Mouse (Mus musculus): ENCODE results near the gene BC030867. TPM values are rescaled to one million over a fixed set of nuclear protein-coding genes. Genes with fewer than 3 reads are reported as not detected.

The BC030867 gene
- 0.65 and 0.68 TPM in 2 replicates for polyA plus RNA-seq (2012; rRNA removed)

- DNase-seq, result peak; percentile 90
- H3K4me3 ChIP-seq (replicated peaks; ENCODE audit: extremely low read depth, low read depth, low read length), result peak within 1 kb of the TSS; percentile 57
Observed at GRCm38 (mm10) chr11:102248630-102249230, at the start of gene BC030867. TSS of gene BC030867 (plus strand) at chr11:102248882.

DNA sequence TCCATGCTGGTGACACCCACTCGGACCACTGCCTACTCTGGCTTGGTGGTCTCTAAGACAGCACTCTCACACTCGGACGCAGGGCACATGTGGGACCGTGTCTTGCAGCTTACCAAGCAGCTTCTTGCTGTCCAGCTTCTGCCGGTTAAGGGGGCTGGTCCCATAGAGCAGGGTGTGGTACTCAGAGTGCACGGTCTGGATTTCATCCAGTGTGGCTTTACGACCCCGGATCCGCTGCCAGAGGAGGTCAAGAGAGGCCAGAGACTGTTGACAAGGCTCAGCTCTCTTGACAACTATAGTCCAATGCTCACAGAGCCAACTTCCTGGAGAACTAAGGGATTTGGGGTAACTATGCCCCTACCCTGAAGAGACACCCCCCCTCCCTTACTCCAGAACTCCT is 48.8 kb upstream of the BC030867 start:
- 55% methylated on average over 9 of the region's 9 CpGs for WGBS
- TF ChIP-seq CTCF (IDR thresholded peaks at IDR 0.05; ENCODE audit: insufficient read depth, low read length), result no peak
- TF ChIP-seq POLR2A (IDR thresholded peaks at IDR 0.05; ENCODE audit: borderline replicate concordance, extremely low read depth, low read depth, low read length), result no peak
- H3K4me1 ChIP-seq (ENCODE audit: control insufficient read depth, insufficient read depth, low read length), result no peaks in the 10 kb centered on the region
- DNase-seq, result no peak
- no peak overlapping the region for H3K4me3 ChIP-seq (replicated peaks; ENCODE audit: extremely low read depth, low read depth, low read length)

More at GRCm38 (mm10) chr11:102248630-102249230, at the start of gene BC030867:
- H3K4me1 ChIP-seq (ENCODE audit: control insufficient read depth, insufficient read depth, low read length), result peaks cover 2% of the 10 kb centered on the region; the same call in 1 of the 2 replicates
- no peak for TF ChIP-seq POLR2A (IDR thresholded peaks at IDR 0.05; ENCODE audit: borderline replicate concordance, extremely low read depth, low read depth, low read length)
- peak; percentile 66 for TF ChIP-seq CTCF (IDR thresholded peaks at IDR 0.05; ENCODE audit: insufficient read depth, low read length)
- WGBS, result under 1% methylated on average over 41 of the region's 41 CpGs

DNA sequence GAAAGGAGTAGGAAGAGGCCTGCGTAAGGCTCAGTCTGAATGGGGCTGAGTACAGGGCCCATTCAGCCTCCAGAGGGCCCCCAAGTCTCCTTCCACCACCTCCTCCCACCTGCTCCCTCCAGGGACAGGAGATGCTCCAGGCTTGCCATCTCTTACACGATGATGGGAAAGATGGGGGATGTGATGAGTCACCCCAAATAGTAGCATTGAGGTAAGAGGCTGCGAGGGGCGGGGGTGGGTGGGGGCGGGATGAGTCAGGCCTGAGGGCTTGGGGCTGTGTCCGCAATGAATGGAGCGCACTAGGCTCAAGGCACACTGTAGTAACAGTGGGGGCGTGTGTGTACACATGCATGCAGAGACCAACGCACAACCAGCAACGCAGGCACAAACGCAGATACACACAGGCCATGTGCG is 47.3 kb upstream of the BC030867 start:
- WGBS, result 77% methylated on average over 12 of the region's 12 CpGs
- no peak for TF ChIP-seq CTCF (IDR thresholded peaks at IDR 0.05; ENCODE audit: insufficient read depth, low read length)
- TF ChIP-seq POLR2A (IDR thresholded peaks at IDR 0.05; ENCODE audit: borderline replicate concordance, extremely low read depth, low read depth, low read length), result no peak
- Histone ChIP-seq H3K4me3 (replicated peaks; ENCODE audit: extremely low read depth, low read depth, low read length) (no peak overlapping the region), H3K4me1 (ENCODE audit: control insufficient read depth, insufficient read depth, low read length) (no peaks in the 10 kb centered on the region)
- DNase-seq, result no peak

GRCm38 (mm10) chr11:102206481-102206880 is 42.2 kb upstream of the BC030867 start:
- DNase-seq, result no peak
- no peak for TF ChIP-seq CTCF (IDR thresholded peaks at IDR 0.05; ENCODE audit: insufficient read depth, low read length)
- no peak for TF ChIP-seq POLR2A (IDR thresholded peaks at IDR 0.05; ENCODE audit: borderline replicate concordance, extremely low read depth, low read depth, low read length)
- WGBS, result 81% methylated on average over 30 of the region's 30 CpGs
- Histone ChIP-seq H3K4me3 (replicated peaks; ENCODE audit: extremely low read depth, low read depth, low read length) (no peak overlapping the region), H3K4me1 (ENCODE audit: control insufficient read depth, insufficient read depth, low read length) (peaks cover 20% of the 10 kb centered on the region)

DNA sequence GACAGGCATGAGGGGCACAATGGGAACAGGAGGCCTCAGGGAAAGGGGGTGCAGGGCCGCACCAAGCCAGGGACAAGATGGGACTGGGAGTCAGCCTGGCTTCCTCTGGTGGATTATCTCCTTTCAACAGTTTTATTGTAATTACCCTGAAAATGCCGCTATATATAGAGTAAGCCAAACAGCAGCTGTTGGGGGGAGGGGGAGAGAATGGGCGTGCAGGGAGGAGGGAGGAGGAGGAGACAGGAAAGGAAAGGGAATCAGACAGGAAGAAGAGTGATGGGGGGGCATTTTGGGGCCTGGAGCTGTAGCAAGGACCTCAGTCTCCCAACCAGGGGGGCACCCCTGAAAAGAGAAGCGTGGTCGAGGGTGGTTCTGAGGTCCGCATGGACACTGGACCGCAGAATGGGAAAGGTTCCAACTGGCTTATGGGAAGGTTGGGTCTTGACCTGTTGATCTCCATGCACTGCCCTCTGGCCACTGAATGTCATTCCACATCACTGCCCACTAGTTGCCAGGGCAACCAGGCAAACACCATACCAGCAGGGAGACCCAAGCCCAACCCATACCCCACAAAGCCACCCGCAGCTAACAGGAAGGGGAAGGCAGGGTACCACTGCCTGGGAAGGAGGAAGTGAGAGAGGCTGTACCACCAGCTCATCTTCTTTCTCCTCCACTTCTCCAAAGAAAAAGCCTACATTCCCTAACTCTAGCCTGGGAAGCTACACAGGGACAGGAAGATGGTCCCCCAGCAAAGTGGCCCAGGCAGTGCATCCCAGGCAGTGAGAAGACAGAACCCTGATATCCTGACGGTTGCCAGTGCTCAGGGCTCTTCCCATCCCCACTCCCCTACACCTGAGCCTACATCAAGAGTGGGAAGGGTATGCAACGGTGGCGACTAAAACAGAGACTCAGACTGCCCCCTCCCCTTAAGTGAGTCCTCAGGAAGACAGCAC is 40.6 kb upstream of the BC030867 start:
- DNase-seq, result no peak
- H3K4me3 ChIP-seq (replicated peaks; ENCODE audit: extremely low read depth, low read depth, low read length), result no peak overlapping the region
- WGBS, result 41% methylated on average over 11 of the region's 11 CpGs
- peaks cover 26% of the 10 kb centered on the region for H3K4me1 ChIP-seq (ENCODE audit: control insufficient read depth, insufficient read depth, low read length)
- no peak for TF ChIP-seq POLR2A (IDR thresholded peaks at IDR 0.05; ENCODE audit: borderline replicate concordance, extremely low read depth, low read depth, low read length)
- TF ChIP-seq CTCF (IDR thresholded peaks at IDR 0.05; ENCODE audit: insufficient read depth, low read length), result no peak

- TF ChIP-seq CTCF (IDR thresholded peaks at IDR 0.05; ENCODE audit: insufficient read depth, low read length) (no peak), POLR2A (IDR thresholded peaks at IDR 0.05; ENCODE audit: borderline replicate concordance, extremely low read depth, low read depth, low read length) (no peak)
- Histone ChIP-seq H3K4me3 (replicated peaks; ENCODE audit: extremely low read depth, low read depth, low read length) (no peak overlapping the region), H3K4me1 (ENCODE audit: control insufficient read depth, insufficient read depth, low read length) (peaks cover 31% of the 10 kb centered on the region)
- no peak for DNase-seq
- 44% methylated on average over 4 of the region's 4 CpGs for WGBS
Observed at GRCm38 (mm10) chr11:102208846-102209245, 39.8 kb upstream of the BC030867 start.

GRCm38 (mm10) chr11:102209742-102210141 is 38.9 kb upstream of the BC030867 start:
- 16% methylated on average over 2 of the region's 2 CpGs for WGBS
- Histone ChIP-seq H3K4me1 (ENCODE audit: control insufficient read depth, insufficient read depth, low read length) (peaks cover 39% of the 10 kb centered on the region), H3K4me3 (replicated peaks; ENCODE audit: extremely low read depth, low read depth, low read length) (no peak overlapping the region)
- DNase-seq, result no peak
- peak; percentile 77 for TF ChIP-seq CTCF (IDR thresholded peaks at IDR 0.05; ENCODE audit: insufficient read depth, low read length)
- no peak for TF ChIP-seq POLR2A (IDR thresholded peaks at IDR 0.05; ENCODE audit: borderline replicate concordance, extremely low read depth, low read depth, low read length)

DNA sequence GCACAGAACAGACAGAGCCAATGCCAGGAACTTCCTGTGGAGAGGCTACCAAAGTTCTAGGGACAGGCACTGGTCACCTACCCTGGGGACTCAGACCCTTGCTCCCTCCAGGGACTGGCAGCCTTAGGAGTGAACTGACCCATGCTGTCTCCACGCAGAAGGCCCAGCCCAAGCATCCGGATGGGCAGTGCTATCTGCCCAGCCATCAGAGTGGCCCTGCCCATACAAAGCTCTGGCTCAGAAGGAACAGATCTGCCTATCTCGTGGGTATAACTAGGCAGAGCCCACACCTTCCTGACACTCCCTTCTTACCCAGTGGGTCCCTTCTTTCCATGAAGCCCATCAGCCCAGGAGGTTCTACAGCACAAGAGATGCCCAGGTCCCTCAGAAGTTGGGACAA is 38.5 kb upstream of the BC030867 start:
- DNase-seq, result no peak
- H3K4me3 ChIP-seq (replicated peaks; ENCODE audit: extremely low read depth, low read depth, low read length), result no peak overlapping the region
- no peak for TF ChIP-seq POLR2A (IDR thresholded peaks at IDR 0.05; ENCODE audit: borderline replicate concordance, extremely low read depth, low read depth, low read length)
- TF ChIP-seq CTCF (IDR thresholded peaks at IDR 0.05; ENCODE audit: insufficient read depth, low read length), result no peak
- peaks cover 41% of the 10 kb centered on the region for H3K4me1 ChIP-seq (ENCODE audit: control insufficient read depth, insufficient read depth, low read length)
- 40% methylated on average over 3 of the region's 3 CpGs for WGBS

GRCm38 (mm10) chr11:102211011-102211410 is 37.7 kb upstream of the BC030867 start:
- DNase-seq, result no peak
- 39% methylated on average over 5 of the region's 5 CpGs for WGBS

More at GRCm38 (mm10) chr11:102211011-102211410, 37.7 kb upstream of the BC030867 start:
- H3K4me3 ChIP-seq (replicated peaks; ENCODE audit: extremely low read depth, low read depth, low read length), result no peak overlapping the region
- TF ChIP-seq CTCF (IDR thresholded peaks at IDR 0.05; ENCODE audit: insufficient read depth, low read length) (no peak), POLR2A (IDR thresholded peaks at IDR 0.05; ENCODE audit: borderline replicate concordance, extremely low read depth, low read depth, low read length) (no peak)
- H3K4me1 ChIP-seq (ENCODE audit: control insufficient read depth, insufficient read depth, low read length), result peaks cover 48% of the 10 kb centered on the region

Data from lung, adult 2 months (tissue).